Mouse (Mus musculus): ENCODE measurements around the gene Paqr3. TPM values are rescaled to one million over a fixed set of nuclear protein-coding genes. Genes with fewer than 3 reads are reported as not detected.

Paqr3 gene
- total RNA-seq, 1 experiment from 2014 or later: 4.1 TPM

- 0 out of 4 replicates have a peak, but pooled peaks of 1 of the 2 experiments have one; percentile 6 for ATAC-seq (replicated peaks in 1 of 2; ENCODE audit: insufficient read depth in 1 of 2, low FRiP score in 2 of 2, low TSS enrichment in 1 of 2, low read depth in 1 of 2, poor library complexity in 2 of 2, severe bottlenecking in 2 of 2)
These were observed 56.6 kb downstream of the Paqr3 start for GRCm38 (mm10) chr5:97054801-97055200.

DNA sequence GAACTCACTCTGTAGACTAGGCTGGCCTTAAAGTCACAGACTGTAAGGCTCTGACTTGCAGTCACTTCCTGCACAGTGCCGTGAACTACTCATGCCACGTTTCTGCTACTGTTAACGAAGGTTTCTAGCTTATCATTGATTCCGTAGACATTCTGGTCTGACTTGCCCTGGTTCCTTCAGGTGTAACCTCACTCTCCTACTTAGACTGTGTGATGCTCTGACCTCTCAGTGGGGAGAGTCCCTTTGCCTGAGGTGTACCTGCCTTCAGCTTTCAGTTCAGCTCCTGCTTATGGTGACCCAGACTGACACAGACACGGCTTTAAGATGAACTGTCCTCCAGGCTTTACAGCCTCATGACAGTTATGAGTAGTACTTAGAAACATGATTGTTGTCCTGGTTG, 57.2 kb downstream of the Paqr3 start:
- no peak for ATAC-seq (replicated peaks in 1 of 2; ENCODE audit: insufficient read depth in 1 of 2, low FRiP score in 2 of 2, low TSS enrichment in 1 of 2, low read depth in 1 of 2, poor library complexity in 2 of 2, severe bottlenecking in 2 of 2)

GRCm38 (mm10) chr5:97048905-97049304, 62.5 kb downstream of the Paqr3 start:
- no peak for ATAC-seq (replicated peaks in 1 of 2; ENCODE audit: insufficient read depth in 1 of 2, low FRiP score in 2 of 2, low TSS enrichment in 1 of 2, low read depth in 1 of 2, poor library complexity in 2 of 2, severe bottlenecking in 2 of 2)

DNA sequence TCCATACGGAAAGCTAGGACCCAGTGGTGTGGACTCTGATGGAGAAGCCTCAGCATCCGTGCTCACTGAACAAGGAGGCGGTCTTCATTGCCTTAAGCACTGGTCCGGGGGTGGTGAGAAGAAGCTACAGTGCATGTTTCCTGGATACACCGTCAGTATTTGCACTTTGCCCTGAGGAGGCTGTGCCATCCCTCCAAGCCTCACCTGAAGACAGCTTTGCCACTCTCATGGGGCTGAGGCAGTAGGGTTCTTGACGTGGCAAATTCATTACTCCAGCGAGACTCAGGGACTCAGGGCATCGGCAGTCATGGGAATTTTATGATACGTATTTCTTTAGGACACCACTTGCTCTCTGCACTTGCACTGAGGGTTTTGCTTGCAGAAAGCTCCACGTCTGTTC, 64.7 kb downstream of the Paqr3 start:
- ATAC-seq (replicated peaks in 1 of 2; ENCODE audit: insufficient read depth in 1 of 2, low FRiP score in 2 of 2, low TSS enrichment in 1 of 2, low read depth in 1 of 2, poor library complexity in 2 of 2, severe bottlenecking in 2 of 2): no peak

- no peak for ATAC-seq (replicated peaks in 1 of 2; ENCODE audit: insufficient read depth in 1 of 2, low FRiP score in 2 of 2, low TSS enrichment in 1 of 2, low read depth in 1 of 2, poor library complexity in 2 of 2, severe bottlenecking in 2 of 2)
These were observed 66.1 kb downstream of the Paqr3 start for GRCm38 (mm10) chr5:97045260-97045659.

Other genes with a start within 250 kb of the Paqr3 start
- gene Bmp2k, start 113.9 kb downstream of the Paqr3 start, total RNA-seq (2017): 24.8 and 25.0 TPM in 2 replicates

All from hematopoietic stem cell, adult 5-6 weeks (primary cell).